Mouse (Mus musculus) kidney, postnatal 0 days (tissue): ENCODE measurements around the gene Psme1. TPM values are rescaled to one million over a fixed set of nuclear protein-coding genes. Genes with fewer than 3 reads are reported as not detected.

Experiments used
- ATAC-seq: fragments of 200-750 bp; cut with Nextera tagmentation; replicated peaks from 2 replicates; pipeline ENCODE4 v1.8.0; 2017; ENCODE audit warnings: low read depth, moderate number of reproducible peaks, moderate TSS enrichment, moderate library complexity; ENCODE audit not compliant: low FRiP score
- DNase-seq: peaks from one replicate; pipeline ENCODE4 v3.0.0-alpha.2; 2016; ENCODE audit warnings: low spot score
- H3K27ac ChIP-seq: fragments of 300-500 bp; sonication (generic); 2 replicates; pipeline ENCODE4 v1.5.1; 2014; ENCODE audit warnings: mild to moderate bottlenecking
- H3K27me3 ChIP-seq: fragments of 300-500 bp; sonication (generic); 2 replicates; pipeline ENCODE4 v1.6.1; 2014; ENCODE audit warnings: low read length, mixed read lengths; ENCODE audit not compliant: insufficient read depth
- H3K36me3 ChIP-seq: fragments of 300-500 bp; sonication (generic); 2 replicates; pipeline ENCODE4 v1.6.1; 2014; ENCODE audit warnings: low read length, mixed read lengths; ENCODE audit not compliant: insufficient read depth
- H3K4me1 ChIP-seq: fragments of 300-500 bp; sonication (generic); replicated peaks from 2 replicates; pipeline ENCODE4 v1.6.1; 2014; ENCODE audit warnings: antibody characterized with exemption, low read length, mixed read lengths; ENCODE audit not compliant: insufficient read depth
- H3K4me2 ChIP-seq: fragments of 300-500 bp; sonication (generic); 2 replicates; pipeline ENCODE4 v1.6.1; 2014; ENCODE audit warnings: mild to moderate bottlenecking, low read length, moderate library complexity, mixed read lengths
- H3K4me3 ChIP-seq: fragments of 300-500 bp; sonication (generic); replicated peaks from 2 replicates; pipeline ENCODE4 v1.5.1; 2014; ENCODE audit warnings: low read depth, low read length
- H3K9ac ChIP-seq: fragments of 300-500 bp; sonication (generic); 2 replicates; pipeline ENCODE4 v1.6.1; 2014; ENCODE audit warnings: low read depth, low read length
- H3K9me3 ChIP-seq: fragments of 300-500 bp; sonication (generic); replicated peaks from 2 replicates; pipeline ENCODE4 v1.6.1; 2016; ENCODE audit warnings: low read length, inconsistent platforms, mixed read lengths
- CTCF ChIP-seq: IDR thresholded peaks from 2 replicates; pipeline ENCODE4 v1.5.1; 2016; ENCODE audit warnings: antibody characterized with exemption, low read depth, mild to moderate bottlenecking, moderate library complexity
- WGBS: fragments of 180-500 bp; shearing (Covaris S2); extraction: QIAGEN DNeasy Blood & Tissue Kit; methylation state at CpG from one replicate; pipeline ENCODE4 v1.1.7; 2014; 5-methylcytosine and 5-hydroxymethylcytosine counted together
- polyA plus RNA-seq: library from polyadenylated mRNA; unstranded; fragments of >200 nt; fragmentation: Nextera tagmentation; extraction: Ambion mirVana; gene quantifications from 2 replicates; pipeline ENCODE4 v1.2.1, GENCODE M21; 2015

The Psme1 gene
- polyA plus RNA-seq, 1 experiment from 2014 or later, result 179 TPM

- H3K9me3 ChIP-seq, result no peaks in the 10 kb centered on the region
- 23% methylated on average over 6 of the region's 6 CpGs for WGBS
- H3K4me1 ChIP-seq, result peaks cover 11% of the 10 kb centered on the region
- peak overlapping the region; percentile 86 for H3K4me3 ChIP-seq
- peak; percentile 9 for ATAC-seq
- no peak for TF ChIP-seq CTCF
- peak overlapping the region; percentile 88 for H3K27ac ChIP-seq
- peak; percentile 46 for DNase-seq
- H3K4me2 ChIP-seq, result peak overlapping the region; percentile 85
- peak overlapping the region; percentile 85 for H3K9ac ChIP-seq
- peaks cover 11% of the 10 kb centered on the region for H3K36me3 ChIP-seq
- H3K27me3 ChIP-seq, result no peaks in the 10 kb centered on the region
Observed at GRCm38 (mm10) chr14:55578668-55579269, 846 bp downstream of the Psme1 start.

- TF ChIP-seq CTCF, result peak; percentile 15; the same call in 1 of the 2 replicates
- ATAC-seq (no peak), DNase-seq (no peak)
- Histone ChIP-seq H3K27ac (no peak overlapping the region), H3K4me2 (no peak overlapping the region), H3K27me3 (no peaks in the 10 kb centered on the region), H3K36me3 (peaks cover 11% of the 10 kb centered on the region), H3K4me3 (no peak overlapping the region), H3K9me3 (no peaks in the 10 kb centered on the region), H3K4me1 (peaks cover 11% of the 10 kb centered on the region), H3K9ac (no peak overlapping the region)
- WGBS, result 91% methylated on average over 23 of the region's 23 CpGs
Observed at GRCm38 (mm10) chr14:55579511-55580496, 1.9 kb downstream of the Psme1 start.

- 91% methylated on average over 16 of the region's 16 CpGs for WGBS
- H3K4me1 ChIP-seq, result peaks cover 6% of the 10 kb centered on the region
- H3K4me3 ChIP-seq, result no peak overlapping the region
- H3K9me3 ChIP-seq, result no peaks in the 10 kb centered on the region
- no peak for ATAC-seq
- no peak overlapping the region for H3K27ac ChIP-seq
- H3K36me3 ChIP-seq, result peaks cover 11% of the 10 kb centered on the region
- no peak for TF ChIP-seq CTCF
- H3K4me2 ChIP-seq, result no peak overlapping the region
- no peaks in the 10 kb centered on the region for H3K27me3 ChIP-seq
- DNase-seq, result no peak
- no peak overlapping the region for H3K9ac ChIP-seq
Observed at GRCm38 (mm10) chr14:55580731-55581130, 2.8 kb downstream of the Psme1 start.

GRCm38 (mm10) chr14:55581981-55582681 is 4.2 kb downstream of the Psme1 start:
- peak; percentile 48 for TF ChIP-seq CTCF
- 69% methylated on average over 9 of the region's 9 CpGs for WGBS

GRCm38 (mm10) chr14:55584303-55584701 is 6.4 kb downstream of the Psme1 start:
- Histone ChIP-seq H3K4me1 (no peaks in the 10 kb centered on the region), H3K27ac (no peak overlapping the region), H3K9me3 (no peaks in the 10 kb centered on the region), H3K36me3 (peaks cover 18% of the 10 kb centered on the region), H3K4me2 (peak overlapping the region; percentile 91), H3K9ac (peak overlapping the region; percentile 61; the same call in 1 of the 2 replicates), H3K27me3 (no peaks in the 10 kb centered on the region), H3K4me3 (peak overlapping the region; percentile 47)
- no peak for ATAC-seq
- TF ChIP-seq CTCF, result no peak
- WGBS, result 47% methylated on average over 5 of the region's 5 CpGs
- DNase-seq, result no peak

More at GRCm38 (mm10) chr14:55581981-55582681, 4.2 kb downstream of the Psme1 start:
- DNase-seq (no peak), ATAC-seq (no peak)
- Histone ChIP-seq H3K4me1 (0 out of 2 replicates have a peak, but pooled peaks cover 3% of the 10 kb centered on the region), H3K4me2 (no peak overlapping the region), H3K27ac (no peak overlapping the region), H3K36me3 (peaks cover 13% of the 10 kb centered on the region), H3K9me3 (no peaks in the 10 kb centered on the region), H3K27me3 (no peaks in the 10 kb centered on the region), H3K9ac (no peak overlapping the region), H3K4me3 (no peak overlapping the region)
